Mouse (Mus musculus): ENCODE results near the gene H2-Q6. TPM values are rescaled to one million over a fixed set of nuclear protein-coding genes. Genes with fewer than 3 reads are reported as not detected.
"Not testable (repeated sequence)": the region's sequence is repeated elsewhere in the genome, so short reads cannot be mapped to it uniquely, and the experiment has no call there.

Gene H2-Q6
- total RNA-seq, 2 experiments from 2014 or later, result 0.52 TPM; not detected in 1

DNA sequence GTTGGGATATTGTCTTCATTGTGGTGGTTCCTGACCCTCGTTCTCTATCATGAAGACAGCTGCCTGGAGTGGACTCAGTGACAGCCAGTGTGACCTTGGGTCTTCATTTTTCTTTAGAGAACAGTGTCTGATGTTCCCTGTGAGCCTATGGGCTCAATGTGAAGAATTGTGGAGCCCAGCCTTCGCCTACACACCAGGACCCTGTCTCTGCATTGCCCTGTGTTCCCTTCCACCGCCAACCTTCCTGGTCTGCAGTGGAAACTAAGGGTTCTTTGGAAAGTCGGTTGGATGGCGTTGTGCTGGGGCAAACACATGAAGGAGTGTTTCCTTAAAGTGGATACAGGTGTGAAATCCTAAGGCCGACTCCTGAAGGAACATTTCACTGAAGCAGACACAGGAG, 4.2 kb downstream of the H2-Q6 start:
- intact Hi-C loops (cut with DNase I); DNase-seq (ENCODE audit: low spot score in 2 of 2): not testable (repeated sequence)

DNA sequence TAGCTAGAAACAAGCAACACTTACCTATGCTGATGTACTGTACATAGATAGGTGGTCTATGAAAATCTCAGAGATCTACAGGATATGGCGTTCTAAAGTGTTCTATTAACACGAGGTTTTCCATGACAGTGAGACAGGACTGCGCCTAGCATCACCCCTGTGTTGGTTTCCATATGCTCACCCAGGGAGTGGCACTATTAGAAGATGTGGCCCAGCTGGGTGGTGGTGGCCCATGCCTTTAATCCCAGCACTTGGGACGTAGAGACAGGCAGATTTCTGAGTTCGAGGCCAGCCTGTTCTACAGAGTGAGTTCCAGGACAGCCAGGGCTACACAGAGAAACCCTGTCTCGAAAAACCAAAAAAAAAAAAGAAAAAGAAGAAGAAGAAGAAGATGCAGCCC, 6.0 kb downstream of the H2-Q6 start:
- DNase-seq (ENCODE audit: low spot score in 2 of 2); intact Hi-C loops (cut with DNase I): not testable (repeated sequence)

DNA sequence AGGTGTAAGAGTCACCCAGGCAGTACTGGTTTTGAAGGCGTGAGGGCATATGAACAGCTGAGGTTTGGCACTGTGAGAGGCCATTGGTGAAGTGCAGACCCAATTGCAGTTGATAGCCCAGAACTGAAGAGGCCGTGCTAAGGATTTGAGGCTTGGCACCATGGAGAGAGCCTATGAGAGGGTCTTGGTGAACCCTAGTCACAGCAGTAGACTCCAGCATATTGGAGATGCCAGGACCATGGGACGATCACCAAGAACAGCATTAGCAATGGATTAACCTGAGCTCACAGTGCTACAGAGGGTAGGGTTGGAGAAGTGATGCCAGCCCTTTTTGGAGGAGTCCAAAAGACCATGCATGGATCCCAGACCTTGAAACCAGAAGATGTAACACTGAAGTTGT, 7.5 kb downstream of the H2-Q6 start:
- intact Hi-C loops (cut with DNase I); DNase-seq (ENCODE audit: low spot score in 2 of 2): not testable (repeated sequence)

DNA sequence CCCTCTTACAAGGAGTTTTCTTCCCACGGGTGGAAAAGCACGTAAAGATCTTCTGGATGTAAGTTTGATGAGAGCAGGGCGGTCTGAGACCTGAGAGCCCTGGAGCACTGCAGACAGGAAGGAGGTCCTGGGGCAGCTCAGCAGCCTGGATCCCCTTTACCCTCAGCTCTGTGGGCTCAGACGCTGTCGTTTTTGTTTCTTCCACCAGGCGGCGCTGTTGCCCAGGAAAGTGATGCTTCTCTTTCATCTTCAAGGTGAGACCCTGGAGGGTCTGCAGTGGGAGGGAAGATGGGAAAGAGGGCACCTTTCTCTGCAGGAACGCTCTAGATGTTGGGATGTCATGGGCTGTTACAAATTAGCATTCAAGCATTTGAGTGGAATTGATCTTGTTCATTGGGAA, 10.2 kb downstream of the H2-Q6 start:
- intact Hi-C loops (cut with DNase I); DNase-seq (ENCODE audit: low spot score in 2 of 2): not testable (repeated sequence)

DNA sequence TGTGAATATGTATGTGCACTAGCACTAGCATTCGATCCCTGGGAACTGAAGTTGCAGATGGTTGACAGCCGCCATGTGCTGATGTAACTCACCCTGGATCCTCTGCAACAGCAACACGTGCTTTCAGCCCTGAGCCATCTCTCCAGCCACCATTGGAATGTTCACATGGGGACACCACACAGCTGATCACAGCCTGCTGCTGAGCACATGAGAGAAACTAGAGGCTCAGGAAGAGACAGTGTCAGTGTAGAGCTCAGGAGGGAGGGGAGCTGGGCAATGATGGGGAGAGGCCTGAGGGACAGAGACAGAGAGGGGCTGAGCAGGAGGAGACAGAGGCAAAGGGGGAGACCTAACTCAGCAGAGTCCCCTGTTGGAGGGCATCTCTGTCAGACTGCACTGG, 10.9 kb downstream of the H2-Q6 start:
- DNase-seq (ENCODE audit: low spot score in 2 of 2); intact Hi-C loops (cut with DNase I): not testable (repeated sequence)

DNA sequence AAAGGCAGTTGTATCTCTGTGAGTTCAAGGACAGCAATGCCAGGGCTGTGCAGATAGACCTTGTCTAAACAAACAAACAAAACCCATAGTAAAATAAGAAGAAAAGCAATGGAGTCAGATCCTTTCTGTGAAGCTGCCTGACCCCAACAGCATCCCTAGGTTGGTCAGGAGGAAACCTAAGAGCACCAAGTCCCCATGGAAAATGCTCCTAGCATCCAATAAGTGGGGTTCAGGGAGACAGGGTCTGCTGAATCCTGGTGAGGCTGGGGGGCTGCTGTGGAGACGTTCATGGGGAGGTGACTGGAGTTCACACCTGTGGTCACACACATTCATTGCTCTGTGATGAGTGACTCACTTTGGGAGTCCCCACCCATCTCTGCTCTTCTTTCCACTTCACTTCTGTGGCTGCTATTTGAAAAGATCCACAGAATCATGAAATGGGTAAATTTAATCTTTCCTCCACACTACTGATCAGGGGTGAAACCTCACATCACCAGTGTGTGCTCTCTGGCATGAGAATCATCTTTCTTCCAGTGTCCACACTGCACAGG, 12.8 kb downstream of the H2-Q6 start:
- DNase-seq (ENCODE audit: low spot score in 2 of 2); intact Hi-C loops (cut with DNase I): not testable (repeated sequence)

DNA sequence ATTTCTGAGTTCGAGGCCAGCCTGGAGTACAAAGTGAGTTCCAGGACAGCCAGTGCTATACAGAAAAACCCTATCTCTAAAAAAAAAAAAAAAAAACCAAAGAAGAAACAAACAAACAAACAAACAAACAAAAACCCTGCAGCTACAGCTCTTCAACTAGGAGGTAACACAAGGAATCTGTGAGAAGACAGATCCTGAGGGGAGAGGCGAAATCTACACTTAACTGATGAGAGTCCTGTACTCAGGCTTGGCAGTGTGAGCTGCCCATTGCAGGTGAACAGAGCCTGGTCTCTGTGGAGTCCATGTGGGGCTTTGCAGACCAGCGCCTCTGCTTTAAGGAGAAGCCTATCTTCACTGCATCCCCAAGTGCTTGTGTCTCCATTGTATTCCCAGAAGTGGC, 13.7 kb downstream of the H2-Q6 start:
- intact Hi-C loops (cut with DNase I); DNase-seq (ENCODE audit: low spot score in 2 of 2): not testable (repeated sequence)

DNA sequence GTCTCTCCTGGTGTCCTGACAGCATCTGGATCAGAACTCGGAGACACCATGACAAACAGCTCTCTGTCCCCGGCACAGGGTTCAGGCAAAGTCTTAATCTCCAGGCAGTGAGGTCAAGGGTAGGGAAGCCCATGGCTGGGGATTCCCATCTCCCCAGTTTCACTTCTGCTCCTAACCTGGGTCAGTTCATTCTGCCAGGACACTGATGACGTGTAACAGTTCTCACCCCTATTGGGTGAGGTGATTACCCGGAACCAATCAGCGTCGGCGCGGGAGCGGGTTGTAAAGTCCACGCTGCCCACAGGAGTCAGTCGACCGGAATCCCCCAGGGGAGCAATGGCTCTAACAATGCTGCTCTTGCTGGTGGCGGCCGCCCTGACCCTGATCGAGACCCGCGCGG, 14.2 kb downstream of the H2-Q6 start, which contains the start of gene H2-Q7:
Gene H2-Q7, plus strand, starts transcription at position 271 of the 400 bp plus-strand sequence.
- intact Hi-C loops (cut with DNase I), result not testable (repeated sequence)
- DNase-seq (ENCODE audit: low spot score in 2 of 2), result peak; percentile 32 to 43

DNA sequence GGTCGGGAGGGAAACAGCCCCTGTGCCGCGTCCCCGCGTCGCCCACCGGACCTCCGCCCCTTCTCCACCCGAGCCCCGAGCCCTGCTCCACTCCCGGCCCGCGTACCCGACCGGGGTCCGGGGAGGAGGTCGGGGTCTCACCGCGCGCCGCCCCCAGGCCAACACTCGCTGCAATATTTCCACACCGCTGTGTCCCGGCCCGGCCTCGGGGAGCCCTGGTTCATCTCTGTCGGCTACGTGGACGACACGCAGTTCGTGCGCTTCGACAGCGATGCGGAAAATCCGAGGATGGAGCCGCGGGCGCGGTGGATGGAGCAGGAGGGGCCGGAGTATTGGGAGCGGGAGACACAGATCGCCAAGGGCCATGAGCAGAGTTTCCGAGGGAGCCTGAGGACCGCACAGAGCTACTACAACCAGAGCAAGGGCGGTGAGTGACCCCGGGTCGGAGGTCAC, 14.7 kb downstream of the H2-Q6 start:
- intact Hi-C loops (cut with DNase I); DNase-seq (ENCODE audit: low spot score in 2 of 2): not testable (repeated sequence)

DNA sequence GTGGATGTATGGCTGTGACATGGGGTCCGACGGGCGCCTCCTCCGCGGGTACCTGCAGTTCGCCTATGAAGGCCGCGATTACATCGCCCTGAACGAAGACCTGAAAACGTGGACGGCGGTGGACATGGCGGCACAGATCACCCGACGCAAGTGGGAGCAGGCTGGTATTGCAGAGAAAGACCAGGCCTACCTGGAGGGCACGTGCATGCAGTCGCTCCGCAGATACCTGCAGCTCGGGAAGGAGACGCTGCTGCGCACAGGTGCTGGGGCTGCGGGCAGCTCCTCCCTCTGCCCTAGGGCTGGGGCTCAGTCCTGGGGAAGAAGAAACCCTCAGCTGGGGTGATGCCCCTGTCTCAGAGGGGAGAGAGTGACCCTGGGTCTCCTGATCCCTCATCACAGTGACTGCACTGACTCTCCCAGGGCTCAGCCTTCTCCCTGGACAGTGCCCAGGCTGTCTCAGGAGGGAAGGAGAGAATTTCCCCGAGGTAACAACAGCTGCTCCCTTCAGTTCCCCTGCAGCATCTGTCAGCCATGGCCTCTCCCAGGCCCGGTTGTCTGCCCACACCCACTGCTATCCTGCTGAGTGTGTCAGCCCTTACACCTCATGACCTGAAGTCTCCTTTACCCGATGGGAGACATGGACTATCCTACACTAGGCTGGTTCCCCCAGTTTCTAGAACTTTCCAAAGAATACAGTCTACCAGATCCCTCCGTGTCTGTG, 15.4 kb downstream of the H2-Q6 start:
- intact Hi-C loops (cut with DNase I); DNase-seq (ENCODE audit: low spot score in 2 of 2): not testable (repeated sequence)

DNA sequence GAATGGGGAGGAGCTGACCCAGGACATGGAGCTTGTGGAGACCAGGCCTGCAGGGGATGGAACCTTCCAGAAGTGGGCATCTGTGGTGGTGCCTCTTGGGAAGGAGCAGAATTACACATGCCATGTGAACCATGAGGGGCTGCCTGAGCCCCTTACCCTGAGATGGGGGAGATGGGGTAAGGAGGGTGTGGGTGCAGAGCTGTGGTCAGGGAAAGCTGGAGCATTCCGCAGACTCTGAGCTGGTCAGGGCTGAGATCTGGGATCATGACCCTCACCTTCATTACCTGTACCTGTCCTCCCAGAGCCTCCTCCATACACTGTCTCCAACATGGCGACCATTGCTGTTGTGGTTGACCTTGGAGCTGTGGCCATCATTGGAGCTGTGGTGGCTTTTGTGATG, 17.7 kb downstream of the H2-Q6 start:
- not testable (repeated sequence) for DNase-seq (ENCODE audit: low spot score in 2 of 2)

DNA sequence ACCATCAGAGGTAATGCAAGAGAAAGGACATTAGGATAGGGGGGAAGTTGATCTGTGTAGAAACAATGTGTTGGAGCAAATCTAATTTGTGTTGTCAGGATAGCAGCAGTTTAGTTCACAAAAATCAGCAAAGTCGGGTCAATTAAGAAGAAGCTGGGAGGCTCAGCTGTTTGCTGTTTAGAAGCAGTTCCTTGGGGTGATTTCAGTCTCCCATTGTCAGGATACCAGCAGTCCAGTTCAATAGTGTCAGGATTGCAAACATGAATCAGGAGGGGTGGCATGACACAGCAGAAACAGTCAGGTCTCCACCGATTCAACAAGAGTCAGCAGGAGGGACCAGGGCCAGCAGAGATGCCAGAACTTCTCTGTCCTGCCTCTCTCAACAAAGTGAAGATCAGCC, 19.9 kb downstream of the H2-Q6 start:
- DNase-seq (ENCODE audit: low spot score in 2 of 2); intact Hi-C loops (cut with DNase I): not testable (repeated sequence)

More for the DNA sequence above, 17.7 kb downstream of the H2-Q6 start:
- intact Hi-C loops (cut with DNase I), result not testable (repeated sequence)

DNA sequence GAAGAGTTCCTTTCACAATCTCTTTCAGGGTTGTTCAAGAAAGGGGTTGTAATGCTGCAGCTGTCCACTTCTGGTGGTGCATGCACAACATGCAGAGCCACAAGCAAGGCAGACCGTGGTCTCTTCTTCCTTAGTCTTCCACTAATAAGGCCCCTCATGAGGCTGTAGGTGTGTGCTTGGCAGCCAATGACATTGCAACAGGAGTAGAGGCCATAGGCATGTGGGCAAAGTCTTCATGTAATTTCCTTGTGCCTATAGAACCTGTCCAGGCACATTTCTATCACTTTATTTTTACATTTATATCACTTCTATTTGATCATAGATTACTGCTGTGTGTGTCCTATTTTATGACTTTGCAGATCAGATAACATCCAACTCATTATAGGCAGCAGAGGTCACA, 33.6 kb downstream of the H2-Q6 start:
- intact Hi-C loops (cut with DNase I); DNase-seq (ENCODE audit: low spot score in 2 of 2): not testable (repeated sequence)

DNA sequence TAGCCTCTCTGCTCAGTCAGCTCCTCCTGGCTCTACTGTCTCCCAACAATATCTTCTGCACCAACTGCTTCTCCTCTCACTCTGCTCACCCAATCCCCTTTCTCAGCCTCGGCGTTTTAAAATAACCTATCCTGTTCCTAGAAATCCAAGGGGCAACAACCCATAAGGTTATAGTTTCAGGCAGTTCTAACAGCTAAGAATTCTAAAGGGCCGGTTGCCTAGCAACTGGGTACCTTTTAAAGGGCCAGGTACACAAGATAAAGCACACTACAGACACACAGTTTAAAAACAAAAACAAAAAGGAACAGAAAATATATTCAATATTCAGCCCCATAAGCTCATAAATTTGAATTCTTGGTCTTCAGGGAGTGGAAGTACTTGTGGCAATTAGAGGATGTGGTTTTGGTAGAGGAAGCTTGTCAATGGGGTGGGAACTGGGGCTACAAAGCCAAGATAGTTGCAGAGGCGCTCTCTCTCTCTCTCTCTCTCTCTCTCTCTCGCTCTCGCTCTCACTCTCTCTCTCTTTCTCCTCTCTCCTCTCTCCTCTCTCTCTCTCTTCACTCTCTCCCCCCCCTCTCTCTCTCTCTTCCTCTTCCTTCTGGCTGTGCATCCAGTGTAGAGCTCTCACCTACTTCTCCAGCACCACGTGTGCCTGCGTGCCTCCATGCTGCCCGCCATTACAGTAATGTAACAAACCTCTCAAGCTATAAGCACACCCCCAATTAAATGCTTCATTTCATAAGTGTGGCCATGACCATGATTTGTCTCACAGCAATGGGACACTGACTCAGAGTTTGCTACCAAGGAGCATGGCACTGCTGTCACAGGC, 36.1 kb downstream of the H2-Q6 start:
- DNase-seq (ENCODE audit: low spot score in 2 of 2); intact Hi-C loops (cut with DNase I): not testable (repeated sequence)

DNA sequence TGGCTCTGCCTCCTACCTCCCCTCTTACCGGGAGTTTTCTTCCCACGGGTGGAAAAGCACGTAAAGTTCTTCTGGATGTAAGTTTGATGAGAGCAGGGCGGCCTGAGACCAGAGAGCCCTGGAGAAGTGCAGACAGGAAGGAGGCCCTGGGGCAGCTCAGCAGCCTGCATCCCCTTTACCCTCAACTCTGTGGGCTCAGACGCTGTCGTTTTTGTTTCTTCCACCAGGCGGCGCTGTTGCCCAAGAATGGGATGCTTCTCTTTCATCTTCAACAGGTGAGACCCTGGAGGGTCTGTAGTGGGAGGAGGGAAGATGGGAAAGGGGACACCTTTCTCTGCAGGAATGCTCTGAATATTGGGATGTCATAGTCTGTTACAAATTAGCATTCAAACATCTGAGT, 41.0 kb downstream of the H2-Q6 start:
- intact Hi-C loops (cut with DNase I); DNase-seq (ENCODE audit: low spot score in 2 of 2): not testable (repeated sequence)

DNA sequence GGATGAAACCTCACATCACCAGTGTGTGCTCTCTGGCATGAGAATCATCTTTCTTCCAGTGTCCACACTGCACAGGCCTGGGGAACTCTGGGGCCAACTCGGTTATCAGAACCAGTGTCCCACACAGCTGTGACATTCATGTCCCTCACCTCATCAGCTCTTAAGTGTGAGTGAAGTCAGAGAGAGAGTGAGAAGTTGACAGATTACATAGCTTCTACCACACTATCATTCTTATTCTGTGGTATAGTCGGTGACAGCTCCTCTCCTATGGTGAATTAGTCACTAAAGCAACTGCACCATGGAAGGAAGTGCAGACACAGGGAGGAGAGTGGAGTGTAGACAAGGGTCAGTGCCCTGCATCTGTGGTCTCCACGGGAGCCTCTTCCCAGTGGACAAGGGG, 44.3 kb downstream of the H2-Q6 start:
- DNase-seq (ENCODE audit: low spot score in 2 of 2); intact Hi-C loops (cut with DNase I): not testable (repeated sequence)

DNA sequence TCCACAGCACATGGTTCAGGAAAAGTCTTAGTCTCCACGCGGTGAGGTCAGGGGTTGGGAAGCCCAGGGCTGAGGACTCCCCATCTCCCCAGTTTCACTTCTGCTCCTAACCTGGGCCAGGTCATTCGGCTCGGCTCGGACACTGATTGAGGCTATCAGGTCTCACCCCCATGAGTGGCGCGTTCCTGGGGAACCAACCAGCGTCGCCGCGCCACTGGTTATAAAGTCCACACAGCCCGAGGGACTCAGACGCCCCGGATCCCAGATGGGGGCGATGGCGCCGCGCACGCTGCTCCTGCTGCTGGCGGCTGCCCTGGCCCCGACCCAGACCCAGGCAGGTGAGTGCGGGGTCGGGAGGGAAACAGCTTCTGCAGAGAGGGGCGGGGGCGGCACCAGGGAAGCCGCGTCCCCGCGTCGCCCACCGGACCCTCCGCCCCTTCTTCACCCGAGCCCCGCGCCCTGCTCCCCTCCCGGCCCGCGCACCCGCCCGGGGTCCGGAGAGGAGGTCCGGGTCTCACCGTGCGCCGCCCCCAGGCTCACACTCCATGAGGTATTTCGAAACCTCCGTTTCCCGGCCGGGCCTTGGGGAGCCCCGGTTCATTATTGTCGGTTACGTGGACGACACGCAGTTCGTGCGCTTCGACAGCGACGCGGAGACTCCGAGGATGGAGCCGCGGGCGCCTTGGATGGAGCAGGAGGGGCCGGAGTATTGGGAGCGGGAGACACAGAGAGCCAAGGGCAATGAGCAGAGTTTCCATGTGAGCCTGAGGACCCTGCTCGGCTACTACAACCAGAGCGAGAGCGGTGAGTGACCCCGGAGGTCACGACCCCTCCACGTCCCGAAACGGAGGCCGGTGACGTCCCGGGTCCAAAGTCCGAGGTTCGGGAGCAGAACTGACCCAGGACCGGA, 45.4 kb downstream of the H2-Q6 start, which contains the start of gene H2-Q10:
Gene H2-Q10, plus strand, starts transcription at position 248 of the 910 bp plus-strand sequence.
- intact Hi-C loops (cut with DNase I), result no loop called here
- no peak for DNase-seq (ENCODE audit: low spot score in 2 of 2)
